Mouse (Mus musculus) CD4-positive, CD25-positive, alpha-beta regulatory T cell, adult 2 months (primary cell): ENCODE data around the gene Numbl.
A peak's percentile ranks its signal among the peaks of the same experiment; 100 is the strongest.

ENCODE experiments used
- DNase-seq: peaks from one replicate; pipeline ENCODE4 v3.0.0-alpha.2; 2012; ENCODE audit warnings: low read depth, low spot score

Numbl gene

GRCm38 (mm10) chr7:27251946-27252345 lies 6.3 kb upstream of the Numbl start:
- DNase-seq = no peak

- peak; percentile 50 for DNase-seq
These were observed 2.5 kb upstream of the Numbl start for GRCm38 (mm10) chr7:27255721-27256120.

- DNase-seq = no peak
These were observed 984 bp upstream of the Numbl start for GRCm38 (mm10) chr7:27257046-27257851.

GRCm38 (mm10) chr7:27257852-27258204 lies 405 bp upstream of the Numbl start:
- no peak for DNase-seq

- peak; percentile 20 for DNase-seq
These were observed 1.1 kb downstream of the Numbl start for GRCm38 (mm10) chr7:27259271-27259721.

- DNase-seq = peak; percentile 37
These were observed 1.5 kb downstream of the Numbl start for GRCm38 (mm10) chr7:27259771-27260170.

- no peak for DNase-seq
These were observed 2.6 kb downstream of the Numbl start for GRCm38 (mm10) chr7:27260856-27261255.

- no peak for DNase-seq
These were observed 3.7 kb downstream of the Numbl start for GRCm38 (mm10) chr7:27261888-27262287.

- DNase-seq = no peak
These were observed 6.5 kb downstream of the Numbl start for GRCm38 (mm10) chr7:27264761-27265160.

GRCm38 (mm10) chr7:27266515-27267128 lies 8.4 kb downstream of the Numbl start:
- no peak for DNase-seq

GRCm38 (mm10) chr7:27271423-27271822 lies 13.2 kb downstream of the Numbl start:
- DNase-seq = no peak

- DNase-seq = peak; percentile 70
These were observed 15.6 kb downstream of the Numbl start for GRCm38 (mm10) chr7:27273739-27274351.

GRCm38 (mm10) chr7:27274916-27275315 lies 16.7 kb downstream of the Numbl start:
- DNase-seq = no peak

GRCm38 (mm10) chr7:27276021-27276420 lies 17.8 kb downstream of the Numbl start:
- DNase-seq = no peak

GRCm38 (mm10) chr7:27277191-27277590 lies 19.0 kb downstream of the Numbl start:
- DNase-seq = peak; percentile 60

GRCm38 (mm10) chr7:27281717-27282116 lies 23.5 kb downstream of the Numbl start:
- DNase-seq = no peak

- no peak for DNase-seq
These were observed 24.0 kb downstream of the Numbl start for GRCm38 (mm10) chr7:27282225-27282624.

- peak; percentile 52 for DNase-seq
These were observed 26.8 kb downstream of the Numbl start for GRCm38 (mm10) chr7:27284865-27285697.

GRCm38 (mm10) chr7:27285698-27286066 lies 27.4 kb downstream of the Numbl start:
- DNase-seq = peak; percentile 76

GRCm38 (mm10) chr7:27288732-27289131 lies 30.5 kb downstream of the Numbl start:
- no peak for DNase-seq

GRCm38 (mm10) chr7:27290555-27290954 lies 32.3 kb downstream of the Numbl start:
- no peak for DNase-seq
